Mouse (Mus musculus): ENCODE results near the gene Slc22a29.
"Not testable (repeated sequence)": the region's sequence is repeated elsewhere in the genome, so short reads cannot be mapped to it uniquely, and the experiment has no call there.

Gene Slc22a29

GRCm38 (mm10) chr19:8218800-8219199 is at the start of gene Slc22a29:
Slc22a29 (minus strand) TSS chr19:8218900.
- no peak for DNase-seq (ENCODE audit: low spot score in 2 of 2)

DNA sequence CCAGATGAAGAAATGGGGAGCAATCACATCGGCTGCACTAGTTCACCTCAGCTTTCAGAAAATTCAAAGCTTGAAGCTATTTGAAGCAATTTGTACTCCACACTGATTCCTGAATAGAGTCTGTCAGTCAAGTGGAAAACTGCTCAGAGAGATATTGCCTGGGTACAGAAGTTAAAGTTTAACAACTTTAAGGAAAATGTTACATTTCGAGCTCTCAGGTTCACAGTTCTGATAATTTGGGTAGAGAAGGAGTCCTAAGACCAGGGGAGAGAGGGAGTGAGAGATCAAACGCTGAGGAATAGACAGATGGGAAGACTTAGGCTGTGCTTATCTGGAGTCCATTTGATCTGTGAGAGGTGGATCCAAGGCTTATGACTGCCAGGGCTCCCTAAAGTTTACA is 46.6 kb upstream of the Slc22a29 start:
- DNase-seq (ENCODE audit: low spot score in 2 of 2), result no peak

- DNase-seq (ENCODE audit: low spot score in 2 of 2), result peak in 1 of 2 experiments; percentile 1
These were observed 34.0 kb upstream of the Slc22a29 start for GRCm38 (mm10) chr19:8252705-8253037.

- peak; percentile 5 to 24 for DNase-seq (ENCODE audit: low spot score in 2 of 2)
These were observed 33.4 kb upstream of the Slc22a29 start for GRCm38 (mm10) chr19:8251896-8252704.

DNA sequence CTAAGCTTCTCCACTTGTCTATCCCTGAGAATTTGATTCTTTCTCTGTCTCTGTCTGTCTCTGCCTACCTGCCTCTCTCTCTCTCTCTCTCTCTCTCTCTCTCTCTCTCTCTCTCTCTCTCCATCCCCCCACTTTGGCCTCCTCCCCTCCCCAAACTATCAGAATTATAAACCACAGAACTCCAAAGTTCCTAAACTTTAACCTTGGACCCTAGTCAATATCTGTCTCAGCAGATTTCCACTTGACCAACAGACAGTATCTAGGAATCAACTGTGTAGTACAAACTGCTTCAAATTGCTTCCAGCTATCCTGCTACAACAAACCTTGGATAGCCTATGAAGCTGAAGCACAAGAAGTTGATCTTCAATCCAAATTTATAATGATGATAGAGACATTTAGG is 10.2 kb upstream of the Slc22a29 start:
- DNase-seq (ENCODE audit: low spot score in 2 of 2), result no peak

DNA sequence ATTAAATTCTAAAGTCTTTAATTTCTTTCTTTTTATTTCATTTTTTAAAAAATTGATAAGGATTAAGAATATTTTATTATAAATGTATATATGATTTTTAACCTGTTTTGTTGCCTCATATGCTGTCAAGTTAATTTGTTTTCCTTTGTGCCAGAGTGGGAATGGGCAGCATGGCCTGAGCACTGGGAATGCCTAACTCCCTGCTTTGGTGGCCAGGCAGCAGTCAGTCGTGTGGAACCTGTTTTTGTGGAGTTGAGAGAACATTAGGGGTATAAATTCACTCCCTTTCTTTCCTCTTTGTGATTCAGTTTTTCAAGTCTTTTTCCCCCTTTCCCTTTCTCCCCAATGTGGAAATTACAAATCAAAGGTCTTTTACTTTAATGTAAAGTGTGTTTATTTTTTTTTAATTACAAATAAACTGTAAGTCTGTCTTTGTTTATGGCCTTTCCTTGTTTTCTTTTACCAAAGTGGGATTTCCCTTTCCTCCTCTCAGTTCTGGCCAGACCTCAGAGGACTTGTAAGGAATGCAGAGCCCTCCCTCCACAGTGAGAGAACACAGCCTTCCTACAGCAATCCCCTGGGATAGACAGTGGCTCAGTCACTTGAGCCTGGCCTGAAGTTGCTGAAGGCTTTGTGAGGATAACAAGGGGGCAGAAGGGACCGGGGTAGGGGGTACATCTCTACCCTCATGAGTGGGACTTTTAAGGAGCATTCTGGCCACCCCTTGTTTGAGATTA is 69.7 kb downstream of the Slc22a29 start:
- DNase-seq (ENCODE audit: low spot score in 2 of 2), result no peak

- DNase-seq (ENCODE audit: low spot score in 2 of 2), result not testable (repeated sequence)
These were observed 76.0 kb downstream of the Slc22a29 start for GRCm38 (mm10) chr19:8142716-8143115.

- not testable (repeated sequence) for DNase-seq (ENCODE audit: low spot score in 2 of 2)
These were observed 84.4 kb downstream of the Slc22a29 start for GRCm38 (mm10) chr19:8134127-8134841.

DNA sequence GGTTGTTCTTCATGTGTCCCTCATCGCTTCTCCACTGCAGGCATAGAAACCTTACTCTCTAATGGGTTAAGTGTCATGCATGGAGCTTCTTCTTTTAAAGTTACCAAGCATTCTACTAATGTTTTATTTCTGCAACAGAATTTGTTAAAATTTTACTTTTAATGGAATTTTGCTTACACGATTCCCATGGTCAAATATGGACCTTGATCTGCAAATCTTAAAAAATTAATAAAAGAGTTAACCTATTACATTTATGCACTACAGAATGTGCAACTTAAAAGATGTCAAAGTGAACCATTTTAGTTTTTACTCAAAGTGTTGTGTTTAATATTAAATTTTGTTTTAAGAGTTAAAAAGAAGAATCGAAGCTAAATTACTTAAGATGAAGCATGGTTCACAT is 86.8 kb downstream of the Slc22a29 start, which contains the start of gene Slc22a28:
Slc22a28 (minus strand) TSS at position 102 of the 400 bp plus-strand sequence.
- DNase-seq (ENCODE audit: low spot score in 2 of 2), result not testable (repeated sequence)
